Mouse (Mus musculus): ENCODE measurements around the gene Tenm4. TPM values are rescaled to one million over a fixed set of nuclear protein-coding genes. Genes with fewer than 3 reads are reported as not detected.

Gene Tenm4
- polyA plus RNA-seq, 1 experiment from 2014 or later, result 24.0 TPM

DNA sequence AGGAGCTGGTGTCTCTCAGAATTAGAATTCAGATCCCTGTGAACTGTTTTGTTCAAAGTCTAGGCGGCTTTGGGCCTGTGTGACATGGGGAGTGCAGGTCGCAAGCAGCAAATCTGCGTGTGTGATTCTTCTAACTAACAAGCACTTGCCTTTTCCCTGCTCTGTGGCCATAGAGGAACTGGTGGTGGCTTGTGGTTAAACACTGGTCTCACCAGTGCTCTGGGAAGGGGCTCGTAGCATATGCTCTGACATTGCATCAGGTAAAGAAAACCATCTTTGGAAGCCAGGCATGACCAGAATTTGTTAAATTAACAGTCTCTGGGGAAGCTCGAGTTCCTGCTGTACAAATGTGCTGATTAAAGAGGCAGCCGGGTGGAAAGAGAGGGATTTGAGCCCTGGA lies 308.1 kb downstream of the Tenm4 start:
- no peaks in the 10 kb centered on the region for H3K4me1 ChIP-seq
- no peak overlapping the region for H3K4me2 ChIP-seq
- H3K36me3 ChIP-seq, result no peaks in the 10 kb centered on the region
- no peaks in the 10 kb centered on the region for H3K9me3 ChIP-seq
- no peak overlapping the region for H3K9ac ChIP-seq
- no peak overlapping the region for H3K4me3 ChIP-seq (replicated peaks)
- H3K27me3 ChIP-seq (replicated peaks), result no peaks in the 10 kb centered on the region
- ATAC-seq (ENCODE audit: insufficient read depth, low FRiP score, low read depth), result no peak
- 80% methylated on average over 6 of the region's 6 CpGs for WGBS
- H3K27ac ChIP-seq, result no peak overlapping the region

DNA sequence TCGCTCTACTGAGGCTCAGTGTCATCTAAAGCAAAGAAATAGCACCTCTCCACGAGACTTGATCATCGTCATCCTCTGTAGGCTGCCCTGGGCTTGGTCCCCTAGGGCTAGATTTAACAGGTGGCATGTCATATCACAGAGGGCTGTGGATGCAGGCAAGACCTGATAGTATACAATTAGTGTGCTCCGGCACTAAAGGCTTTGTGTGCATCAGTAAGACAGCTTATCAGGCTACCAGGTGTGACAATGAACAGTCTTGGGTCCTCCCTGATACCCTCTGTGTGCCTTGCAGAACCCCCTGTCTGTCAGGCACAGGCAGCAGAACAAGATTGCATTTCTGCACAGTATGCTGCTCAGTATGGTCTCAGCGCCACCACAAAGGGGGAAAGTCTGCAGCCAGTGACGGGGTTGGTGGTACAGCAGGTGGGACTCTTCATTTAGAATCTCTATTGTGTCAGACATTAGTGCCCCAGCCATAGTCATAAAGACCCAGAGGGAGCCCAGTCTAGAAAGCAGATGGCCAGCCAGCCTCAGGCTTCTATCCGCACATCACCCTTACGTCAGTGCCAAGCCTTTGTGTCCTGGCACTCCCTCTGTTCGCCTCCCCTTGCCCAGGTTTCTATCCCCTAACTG lies 309.4 kb downstream of the Tenm4 start:
- Histone ChIP-seq H3K9ac (no peak overlapping the region), H3K4me1 (no peaks in the 10 kb centered on the region), H3K4me2 (no peak overlapping the region), H3K27me3 (replicated peaks) (no peaks in the 10 kb centered on the region), H3K36me3 (no peaks in the 10 kb centered on the region), H3K9me3 (no peaks in the 10 kb centered on the region), H3K4me3 (replicated peaks) (no peak overlapping the region), H3K27ac (no peak overlapping the region)
- WGBS, result 79% methylated on average over 9 of the region's 9 CpGs
- no peak for ATAC-seq (ENCODE audit: insufficient read depth, low FRiP score, low read depth)

DNA sequence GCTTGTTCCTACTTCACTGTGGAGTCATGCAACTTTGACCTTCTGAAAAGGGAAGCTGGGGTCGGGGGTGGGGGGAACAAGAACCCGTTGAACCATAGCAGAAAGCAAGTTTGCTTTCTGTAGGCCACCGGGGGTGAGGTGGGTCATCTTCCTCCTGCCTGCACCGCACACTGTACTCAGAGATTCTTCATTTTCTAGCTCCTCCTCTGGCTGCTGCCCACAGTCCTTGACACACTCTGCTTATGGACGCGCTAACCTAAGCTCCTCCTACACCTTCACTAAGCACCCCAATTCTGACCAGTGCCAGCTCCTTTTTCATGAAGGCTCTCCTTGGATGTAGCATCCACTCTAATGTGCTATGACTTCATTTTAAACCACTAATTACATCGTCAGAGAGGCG lies 311.9 kb downstream of the Tenm4 start:
- Histone ChIP-seq H3K9me3 (no peaks in the 10 kb centered on the region), H3K27me3 (replicated peaks) (no peaks in the 10 kb centered on the region), H3K9ac (no peak overlapping the region), H3K27ac (no peak overlapping the region), H3K4me2 (no peak overlapping the region), H3K36me3 (no peaks in the 10 kb centered on the region), H3K4me1 (no peaks in the 10 kb centered on the region), H3K4me3 (replicated peaks) (no peak overlapping the region)
- WGBS, result 65% methylated on average over 8 of the region's 8 CpGs
- ATAC-seq (ENCODE audit: insufficient read depth, low FRiP score, low read depth), result no peak

DNA sequence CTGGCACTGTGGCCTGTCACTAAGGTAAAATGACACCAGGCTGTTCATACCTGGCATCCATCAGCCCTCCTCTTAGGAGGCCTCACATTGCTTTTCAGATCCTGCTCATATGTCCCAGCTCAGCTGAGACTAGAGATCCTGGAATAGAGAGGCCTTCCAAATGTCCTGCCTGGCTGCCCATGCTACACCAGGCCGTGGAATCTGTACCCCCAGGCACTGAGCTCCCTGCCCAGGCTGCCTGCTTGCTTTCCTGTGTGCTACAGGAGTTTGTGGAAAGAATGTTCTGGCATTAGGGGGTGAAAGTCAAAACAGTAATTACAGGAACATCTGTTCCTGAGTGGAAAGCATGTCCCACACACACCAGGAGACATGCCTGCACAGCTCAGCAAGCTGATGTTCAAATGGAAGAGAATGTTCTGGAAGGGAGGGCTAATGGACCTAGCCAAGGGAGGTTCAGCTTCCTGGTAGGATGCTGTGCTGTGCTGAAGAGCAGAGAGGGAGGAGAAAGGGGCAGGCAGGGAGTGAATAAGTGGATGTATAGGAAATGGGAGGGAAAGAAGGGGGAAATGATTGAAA lies 313.0 kb downstream of the Tenm4 start:
- H3K4me1 ChIP-seq, result no peaks in the 10 kb centered on the region
- no peak overlapping the region for H3K27ac ChIP-seq
- H3K9me3 ChIP-seq, result no peaks in the 10 kb centered on the region
- no peak for ATAC-seq (ENCODE audit: insufficient read depth, low FRiP score, low read depth)
- H3K27me3 ChIP-seq (replicated peaks), result no peaks in the 10 kb centered on the region
- H3K36me3 ChIP-seq, result no peaks in the 10 kb centered on the region
- WGBS, result 77% methylated on average over 1 of the region's 1 CpGs
- H3K4me2 ChIP-seq, result no peak overlapping the region
- H3K4me3 ChIP-seq (replicated peaks), result no peak overlapping the region
- H3K9ac ChIP-seq, result no peak overlapping the region

DNA sequence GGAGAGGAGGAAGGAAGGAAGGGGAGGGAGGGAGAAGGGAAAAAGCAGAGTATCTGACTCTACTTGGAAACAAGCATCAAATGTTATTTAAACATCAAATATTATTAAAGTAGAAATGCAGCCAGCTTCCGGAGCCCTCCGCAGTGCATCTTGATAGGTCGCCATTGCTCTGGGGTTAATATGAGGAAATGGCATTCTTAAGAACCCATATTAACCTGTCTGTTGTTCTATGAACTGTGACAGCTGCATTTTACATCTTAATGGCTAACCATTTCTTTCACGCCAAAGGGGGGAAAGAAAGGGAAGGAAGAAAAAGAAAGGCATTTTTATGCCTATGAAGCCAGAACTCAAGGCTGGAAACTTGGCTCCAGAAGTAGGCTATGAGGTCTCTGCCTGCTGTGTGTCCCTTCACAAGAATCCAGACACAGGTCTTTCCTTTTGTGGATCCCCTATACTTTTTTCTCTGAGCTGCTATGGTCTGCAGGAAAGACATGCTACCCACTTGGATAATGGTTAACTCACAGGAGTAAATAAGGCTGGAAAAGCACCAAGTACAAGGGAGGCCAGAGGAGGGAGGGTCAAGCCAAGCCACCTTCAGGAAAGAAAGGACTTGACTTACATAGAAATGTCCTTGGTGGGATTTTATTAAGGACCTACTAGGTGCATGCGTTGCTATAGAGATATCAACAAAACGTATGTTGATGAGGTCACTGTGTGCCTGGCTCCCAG lies 318.5 kb downstream of the Tenm4 start:
- H3K4me1 ChIP-seq, result no peaks in the 10 kb centered on the region
- H3K4me2 ChIP-seq, result no peak overlapping the region
- WGBS, result 78% methylated on average over 6 of the region's 6 CpGs
- no peak overlapping the region for H3K27ac ChIP-seq
- H3K27me3 ChIP-seq (replicated peaks), result no peaks in the 10 kb centered on the region
- H3K9ac ChIP-seq, result no peak overlapping the region
- no peak for ATAC-seq (ENCODE audit: insufficient read depth, low FRiP score, low read depth)
- H3K36me3 ChIP-seq, result no peaks in the 10 kb centered on the region
- H3K9me3 ChIP-seq, result no peaks in the 10 kb centered on the region
- H3K4me3 ChIP-seq (replicated peaks), result no peak overlapping the region

DNA sequence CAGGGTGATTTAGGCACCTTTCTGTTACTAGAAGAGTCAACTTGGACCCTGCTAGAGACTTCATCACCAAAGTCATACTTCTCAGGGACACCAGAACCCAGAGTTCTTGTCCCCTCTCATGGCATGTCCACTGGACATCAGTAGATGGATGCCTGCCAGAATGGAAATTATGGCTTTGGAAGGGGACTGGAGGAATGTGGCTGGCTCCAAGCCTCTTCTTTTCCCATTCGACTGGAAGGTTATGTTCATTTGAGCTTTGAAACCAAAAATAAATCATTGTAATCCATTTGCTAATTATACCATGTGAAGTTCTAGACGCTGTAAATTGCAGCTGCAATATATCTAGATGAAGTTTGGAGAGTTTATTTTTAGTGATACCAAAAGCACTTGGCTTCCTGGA lies 320.9 kb downstream of the Tenm4 start:
- Histone ChIP-seq H3K27me3 (replicated peaks) (no peaks in the 10 kb centered on the region), H3K27ac (no peak overlapping the region), H3K4me2 (no peak overlapping the region), H3K9ac (no peak overlapping the region), H3K4me1 (no peaks in the 10 kb centered on the region), H3K9me3 (no peaks in the 10 kb centered on the region), H3K4me3 (replicated peaks) (no peak overlapping the region), H3K36me3 (no peaks in the 10 kb centered on the region)
- 31% methylated on average over 2 of the region's 2 CpGs for whole genome bisulfite sequencing
- ATAC-seq (ENCODE audit: insufficient read depth, low FRiP score, low read depth), result no peak

DNA sequence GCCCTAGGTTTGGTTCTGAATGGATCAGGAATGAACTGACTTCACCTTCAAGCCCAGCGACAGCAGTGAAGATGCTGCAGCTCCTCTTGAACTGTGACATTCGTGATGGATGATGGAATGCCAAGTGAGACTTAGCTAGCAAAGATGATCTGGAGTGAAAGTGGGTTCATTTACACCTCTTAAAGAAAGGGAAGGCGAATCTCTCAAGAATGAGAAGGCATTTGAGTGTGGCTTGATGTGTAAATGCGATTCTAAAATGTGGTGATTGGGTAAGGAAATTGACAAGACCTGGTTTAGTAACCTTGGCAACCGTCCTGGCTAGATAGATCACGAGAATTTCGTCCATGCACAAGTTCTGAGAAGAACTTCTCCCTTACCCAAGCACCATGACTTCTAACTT lies 321.6 kb downstream of the Tenm4 start:
- H3K36me3 ChIP-seq, result no peaks in the 10 kb centered on the region
- no peak overlapping the region for H3K27ac ChIP-seq
- H3K9ac ChIP-seq, result no peak overlapping the region
- WGBS, result 82% methylated on average over 7 of the region's 7 CpGs
- H3K4me2 ChIP-seq, result no peak overlapping the region
- no peaks in the 10 kb centered on the region for H3K4me1 ChIP-seq
- no peaks in the 10 kb centered on the region for H3K27me3 ChIP-seq (replicated peaks)
- H3K9me3 ChIP-seq, result no peaks in the 10 kb centered on the region
- H3K4me3 ChIP-seq (replicated peaks), result no peak overlapping the region
- no peak for ATAC-seq (ENCODE audit: insufficient read depth, low FRiP score, low read depth)

DNA sequence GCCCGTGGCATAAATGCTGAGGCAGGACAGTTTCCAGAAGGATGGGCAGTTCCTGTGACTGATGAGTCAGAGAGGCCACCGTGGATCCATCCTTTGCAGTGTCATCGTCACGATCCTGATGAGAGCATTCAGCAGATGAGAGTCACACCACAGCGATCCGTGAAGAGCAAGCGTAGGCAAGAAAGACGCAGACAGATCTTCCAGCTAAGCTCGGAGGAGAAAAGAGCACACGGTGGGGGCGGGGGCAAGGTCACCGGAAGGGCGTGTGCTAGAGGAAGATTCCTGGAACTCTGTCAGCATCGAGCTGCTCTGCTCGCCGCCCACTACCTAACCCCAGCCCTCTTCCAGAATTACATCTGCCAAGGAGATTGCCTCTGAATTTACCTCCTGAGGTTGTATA lies 323.0 kb downstream of the Tenm4 start:
- H3K36me3 ChIP-seq, result no peaks in the 10 kb centered on the region
- H3K4me2 ChIP-seq, result no peak overlapping the region
- no peaks in the 10 kb centered on the region for H3K9me3 ChIP-seq
- ATAC-seq (ENCODE audit: insufficient read depth, low FRiP score, low read depth), result no peak
- no peak overlapping the region for H3K4me3 ChIP-seq (replicated peaks)
- no peak overlapping the region for H3K9ac ChIP-seq
- WGBS, result 66% methylated on average over 16 of the region's 16 CpGs
- H3K27ac ChIP-seq, result no peak overlapping the region
- no peaks in the 10 kb centered on the region for H3K4me1 ChIP-seq
- no peaks in the 10 kb centered on the region for H3K27me3 ChIP-seq (replicated peaks)

DNA sequence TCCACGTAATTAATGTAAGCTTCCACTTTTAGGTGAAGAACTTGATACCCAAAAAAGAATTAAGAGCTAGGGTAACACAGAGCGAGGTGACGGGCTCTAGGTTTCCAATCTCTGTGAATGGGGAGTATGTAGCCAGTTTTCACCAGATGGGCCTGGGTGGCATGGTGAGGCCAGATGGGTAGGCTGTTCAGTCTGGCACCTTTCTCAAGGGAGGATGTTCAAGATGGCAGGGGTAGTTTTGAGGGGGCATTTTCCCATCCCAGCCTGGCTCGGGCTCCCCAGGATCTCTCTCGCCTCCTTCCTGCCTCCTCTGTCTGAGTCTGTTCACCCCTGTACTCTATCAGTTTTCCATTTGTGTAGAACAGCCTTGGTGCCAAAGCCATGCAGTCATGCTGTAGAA lies 329.1 kb downstream of the Tenm4 start:
- H3K36me3 ChIP-seq, result no peaks in the 10 kb centered on the region
- H3K27ac ChIP-seq, result no peak overlapping the region
- no peaks in the 10 kb centered on the region for H3K27me3 ChIP-seq (replicated peaks)
- H3K9ac ChIP-seq, result no peak overlapping the region
- H3K4me3 ChIP-seq (replicated peaks), result no peak overlapping the region
- 92% methylated on average over 5 of the region's 5 CpGs for WGBS
- H3K4me2 ChIP-seq, result no peak overlapping the region
- no peaks in the 10 kb centered on the region for H3K4me1 ChIP-seq
- H3K9me3 ChIP-seq, result no peaks in the 10 kb centered on the region
- ATAC-seq (ENCODE audit: insufficient read depth, low FRiP score, low read depth), result no peak

DNA sequence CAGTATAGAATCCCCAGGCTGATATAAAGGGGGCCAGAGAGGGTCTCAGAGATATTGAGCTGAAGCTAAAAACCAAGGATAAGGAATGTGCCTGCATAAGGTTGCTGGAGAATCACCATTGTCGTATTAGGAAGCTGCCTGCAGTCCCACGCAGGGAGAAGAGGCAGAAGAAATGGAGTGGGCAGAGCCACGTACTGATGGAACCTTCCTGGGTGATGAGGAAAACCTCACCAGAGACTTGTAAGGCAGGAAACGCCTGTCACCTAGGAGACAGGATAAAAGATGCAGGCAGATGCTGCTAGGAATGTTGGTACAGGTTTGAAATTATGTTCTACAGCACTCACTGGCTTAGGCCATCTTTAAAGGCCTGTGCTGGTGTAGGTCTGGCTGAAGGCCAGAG lies 329.8 kb downstream of the Tenm4 start:
- H3K4me2 ChIP-seq, result no peak overlapping the region
- H3K27me3 ChIP-seq (replicated peaks), result no peaks in the 10 kb centered on the region
- no peaks in the 10 kb centered on the region for H3K9me3 ChIP-seq
- H3K36me3 ChIP-seq, result no peaks in the 10 kb centered on the region
- no peak for ATAC-seq (ENCODE audit: insufficient read depth, low FRiP score, low read depth)
- H3K27ac ChIP-seq, result no peak overlapping the region
- no peak overlapping the region for H3K9ac ChIP-seq
- H3K4me1 ChIP-seq, result no peaks in the 10 kb centered on the region
- 78% methylated on average over 4 of the region's 4 CpGs for WGBS
- H3K4me3 ChIP-seq (replicated peaks), result no peak overlapping the region

DNA sequence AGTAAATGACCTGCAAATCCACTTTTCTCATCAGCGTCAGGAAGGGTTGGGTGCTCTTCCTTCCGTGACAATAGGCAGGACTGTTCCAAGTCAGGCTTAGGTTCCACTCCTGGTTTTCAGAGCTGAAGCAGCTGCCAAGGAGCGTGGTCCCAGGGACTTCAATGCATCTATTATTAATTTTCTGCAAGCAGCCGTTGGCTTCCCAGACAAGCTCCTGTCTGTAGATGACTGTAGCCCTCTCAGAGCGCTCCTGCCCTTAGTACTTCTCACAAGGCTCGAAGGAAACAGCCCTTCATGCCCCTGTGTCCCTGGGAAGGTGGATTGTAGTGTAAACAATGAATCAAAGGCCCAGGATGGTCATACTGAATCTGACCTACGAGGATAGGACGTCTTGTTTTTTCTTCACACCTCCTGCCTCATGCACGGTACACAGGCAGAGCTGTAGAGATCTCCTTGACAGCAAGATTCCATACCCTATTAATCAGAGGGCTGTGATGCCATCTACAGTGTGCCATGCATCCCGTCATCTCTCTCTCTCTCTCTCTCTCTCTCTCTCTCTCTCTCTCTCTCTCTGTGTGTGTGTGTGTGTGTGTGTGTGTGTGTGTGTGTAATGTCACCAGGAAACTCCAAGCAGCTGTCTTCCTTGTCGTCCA lies 331.4 kb downstream of the Tenm4 start:
- Histone ChIP-seq H3K9ac (no peak overlapping the region), H3K27me3 (replicated peaks) (no peaks in the 10 kb centered on the region), H3K4me2 (no peak overlapping the region), H3K27ac (no peak overlapping the region), H3K4me3 (replicated peaks) (no peak overlapping the region), H3K9me3 (no peaks in the 10 kb centered on the region), H3K4me1 (no peaks in the 10 kb centered on the region), H3K36me3 (no peaks in the 10 kb centered on the region)
- WGBS, result 46% methylated on average over 11 of the region's 11 CpGs
- no peak for ATAC-seq (ENCODE audit: insufficient read depth, low FRiP score, low read depth)

DNA sequence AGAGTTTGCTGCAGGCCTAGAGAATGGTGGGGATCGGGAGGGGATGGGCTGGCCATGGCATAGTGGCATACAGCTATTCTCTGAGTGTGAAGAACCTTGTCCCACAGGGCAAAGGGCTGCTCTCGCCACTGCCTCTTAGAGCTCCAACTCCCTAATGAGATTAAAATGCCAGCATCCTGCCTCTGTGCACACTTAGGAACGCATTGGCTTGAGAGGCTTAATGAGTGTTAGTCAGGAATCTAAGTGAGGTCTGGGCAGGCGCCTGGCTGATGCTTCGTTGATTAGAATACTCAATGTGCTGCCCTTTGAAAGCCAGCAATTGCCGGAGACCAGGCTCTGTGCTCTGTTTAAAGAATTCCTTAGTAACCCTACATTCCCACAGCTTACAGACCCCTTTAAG lies 334.5 kb downstream of the Tenm4 start:
- Histone ChIP-seq H3K4me1 (no peaks in the 10 kb centered on the region), H3K27me3 (replicated peaks) (no peaks in the 10 kb centered on the region), H3K36me3 (no peaks in the 10 kb centered on the region), H3K4me2 (no peak overlapping the region), H3K9me3 (no peaks in the 10 kb centered on the region), H3K27ac (no peak overlapping the region), H3K9ac (no peak overlapping the region), H3K4me3 (replicated peaks) (no peak overlapping the region)
- 66% methylated on average over 6 of the region's 6 CpGs for whole genome bisulfite sequencing
- no peak for ATAC-seq (ENCODE audit: insufficient read depth, low FRiP score, low read depth)

Data from stomach, embryonic 15.5 days (tissue).